Comparison of ENCODE assay signal across 15 mouse cellular contexts in the genomic region with DNA sequence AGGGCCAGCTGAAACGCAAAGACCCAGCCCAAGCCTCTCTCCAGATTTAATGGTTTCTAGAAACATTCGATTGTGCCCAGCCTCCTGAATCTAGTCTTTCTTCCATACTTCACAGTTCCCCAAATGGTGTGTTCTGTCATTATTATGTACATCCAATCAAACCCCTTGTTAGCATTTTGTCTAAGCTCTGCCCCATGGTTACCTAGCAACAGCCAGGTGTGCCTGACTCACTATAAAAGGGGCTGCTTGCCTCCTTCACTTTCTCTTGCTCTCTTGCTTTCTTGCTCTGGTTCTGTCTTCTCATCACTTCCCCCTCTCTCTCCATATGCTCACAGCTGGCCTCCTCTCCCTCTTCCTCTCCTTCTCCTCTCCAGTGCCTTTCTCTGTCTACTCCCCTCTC.
"Had no signal": no experiment of that assay in that cellular context is flagged by ENCODE, and none has a peak within 500 bp of the region (broad histone marks: within the 10 kb centered on the region; RNA-seq: fewer than 3 reads in every experiment).

No protein-coding gene starts in this region.

- H3K27ac ChIP-seq: liver, embryonic 15.5 days; lung, embryonic 15.5 days; midbrain, embryonic 10.5 days; midbrain, embryonic 12.5 days; neural tube, embryonic 12.5 days; stomach, embryonic 15.5 days; stomach, postnatal 0 days had no signal

- H3K9ac ChIP-seq: liver, embryonic 15.5 days; liver, postnatal 0 days; lung, embryonic 15.5 days; midbrain, embryonic 12.5 days; neural tube, embryonic 12.5 days; stomach, embryonic 15.5 days had no signal

- H3K4me1 ChIP-seq: liver, embryonic 15.5 days; midbrain, embryonic 12.5 days; neural tube, embryonic 12.5 days had no signal

- H3K27me3 ChIP-seq: liver, embryonic 15.5 days; lung, embryonic 15.5 days; midbrain, embryonic 12.5 days; neural tube, embryonic 12.5 days; stomach, embryonic 15.5 days had no signal

- H3K36me3 ChIP-seq: liver, embryonic 15.5 days; lung, embryonic 15.5 days; midbrain, embryonic 10.5 days; midbrain, embryonic 12.5 days; neural tube, embryonic 12.5 days; stomach, embryonic 15.5 days had no signal

- H3K9me3 ChIP-seq: liver, embryonic 15.5 days; lung, embryonic 15.5 days; midbrain, embryonic 10.5 days; midbrain, embryonic 12.5 days; neural tube, embryonic 12.5 days; stomach, embryonic 15.5 days had no signal

- H3K4me3 ChIP-seq: liver, embryonic 15.5 days; lung, embryonic 15.5 days; midbrain, embryonic 10.5 days; midbrain, embryonic 12.5 days; neural tube, embryonic 12.5 days; stomach, embryonic 15.5 days had no signal

- H3K4me2 ChIP-seq: liver, embryonic 15.5 days; lung, embryonic 15.5 days; midbrain, embryonic 12.5 days; neural tube, embryonic 12.5 days; stomach, embryonic 15.5 days had no signal

- DNase-seq: liver, postnatal 0 days; lung, adult 2 months; lung, postnatal 14 days; lung, postnatal 4 days; right cerebral cortex, postnatal 14 days; thymus, adult 2 months; thymus, postnatal 25 days; thymus, postnatal 4 days had no signal
